Mouse (Mus musculus): ENCODE data around the gene Dlgap3. TPM values are rescaled to one million over a fixed set of nuclear protein-coding genes. Genes with fewer than 3 reads are reported as not detected.

Dlgap3 gene
- polyA plus RNA-seq, 1 experiment from 2014 or later, result 19.5 TPM

DNA sequence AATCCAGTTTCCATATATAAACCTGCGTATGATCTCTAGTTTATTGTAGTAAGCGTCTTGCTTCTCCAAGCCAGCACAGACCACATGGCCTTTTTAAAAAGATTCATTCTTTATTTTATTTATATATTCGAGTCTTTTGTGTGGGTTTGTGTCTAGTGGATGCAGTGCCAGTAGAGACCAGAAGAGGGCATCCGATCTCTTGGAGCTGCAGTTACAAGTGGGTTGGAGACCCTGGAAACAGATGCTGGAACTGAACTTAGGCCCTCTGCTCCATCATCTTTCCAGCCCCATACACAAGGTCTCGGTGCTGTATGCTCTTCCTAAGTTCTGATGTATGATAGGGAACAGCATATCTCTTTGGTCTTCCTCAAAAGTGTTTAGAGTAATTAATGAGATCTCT is 13.2 kb upstream of the Dlgap3 start:
- Histone ChIP-seq H3K4me1 (ENCODE audit: control insufficient read depth, insufficient read depth, low read length) (no peaks in the 10 kb centered on the region), H3K9me3 (replicated peaks; ENCODE audit: control insufficient read depth, low read length, poor library complexity, severe bottlenecking) (no peaks in the 10 kb centered on the region), H3K27me3 (ENCODE audit: control insufficient read depth, insufficient read depth, low read depth, low read length) (no peaks in the 10 kb centered on the region), H3K9ac (ENCODE audit: low read depth, low read length) (no peak overlapping the region), H3K36me3 (ENCODE audit: control insufficient read depth, insufficient read depth, low read length) (no peaks in the 10 kb centered on the region), H3K4me3 (ENCODE audit: low read depth, low read length) (no peak overlapping the region), H3K4me2 (ENCODE audit: low read length) (no peak overlapping the region), H3K27ac (ENCODE audit: low read length) (no peak overlapping the region)
- no peak for ATAC-seq
- WGBS, result 60% methylated on average over 5 of the region's 5 CpGs

GRCm38 (mm10) chr4:127157746-127158145 is 11.3 kb upstream of the Dlgap3 start:
- Histone ChIP-seq H3K36me3 (ENCODE audit: control insufficient read depth, insufficient read depth, low read length) (no peaks in the 10 kb centered on the region), H3K27me3 (ENCODE audit: control insufficient read depth, insufficient read depth, low read depth, low read length) (no peaks in the 10 kb centered on the region), H3K9me3 (replicated peaks; ENCODE audit: control insufficient read depth, low read length, poor library complexity, severe bottlenecking) (no peaks in the 10 kb centered on the region), H3K4me3 (ENCODE audit: low read depth, low read length) (no peak overlapping the region), H3K9ac (ENCODE audit: low read depth, low read length) (no peak overlapping the region), H3K4me2 (ENCODE audit: low read length) (no peak overlapping the region), H3K27ac (ENCODE audit: low read length) (no peak overlapping the region), H3K4me1 (ENCODE audit: control insufficient read depth, insufficient read depth, low read length) (no peaks in the 10 kb centered on the region)
- WGBS, result 90% methylated on average over 4 of the region's 4 CpGs
- no peak for ATAC-seq

DNA sequence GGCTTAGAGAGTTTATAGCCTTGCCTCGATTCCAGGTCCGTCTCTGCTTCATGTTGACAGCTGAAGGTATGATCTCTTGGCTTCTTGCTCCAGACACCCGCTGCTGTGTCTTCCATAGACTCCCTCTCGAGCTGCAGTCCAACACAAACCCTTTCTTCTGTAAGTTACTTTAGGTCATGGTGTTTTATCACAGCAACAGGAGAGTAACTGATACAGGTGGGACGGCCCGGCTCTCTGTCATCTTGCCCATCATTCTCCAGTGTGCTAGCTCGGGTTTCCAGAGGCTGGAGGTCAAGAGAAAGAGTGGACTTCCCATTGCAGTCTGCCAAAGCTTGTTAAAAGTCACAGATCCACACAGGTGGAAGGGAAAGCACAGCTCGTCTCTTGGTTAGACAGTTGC is 5.1 kb upstream of the Dlgap3 start:
- H3K4me3 ChIP-seq (ENCODE audit: low read depth, low read length), result no peak overlapping the region
- no peak for ATAC-seq
- WGBS, result 79% methylated on average over 8 of the region's 8 CpGs
- no peaks in the 10 kb centered on the region for H3K36me3 ChIP-seq (ENCODE audit: control insufficient read depth, insufficient read depth, low read length)
- H3K4me2 ChIP-seq (ENCODE audit: low read length), result no peak overlapping the region
- no peak overlapping the region for H3K9ac ChIP-seq (ENCODE audit: low read depth, low read length)
- no peaks in the 10 kb centered on the region for H3K27me3 ChIP-seq (ENCODE audit: control insufficient read depth, insufficient read depth, low read depth, low read length)
- H3K27ac ChIP-seq (ENCODE audit: low read length), result no peak overlapping the region
- 0 out of 2 replicates have a peak, but pooled peaks cover 2% of the 10 kb centered on the region for H3K9me3 ChIP-seq (replicated peaks; ENCODE audit: control insufficient read depth, low read length, poor library complexity, severe bottlenecking)
- peaks cover 9% of the 10 kb centered on the region for H3K4me1 ChIP-seq (ENCODE audit: control insufficient read depth, insufficient read depth, low read length)

DNA sequence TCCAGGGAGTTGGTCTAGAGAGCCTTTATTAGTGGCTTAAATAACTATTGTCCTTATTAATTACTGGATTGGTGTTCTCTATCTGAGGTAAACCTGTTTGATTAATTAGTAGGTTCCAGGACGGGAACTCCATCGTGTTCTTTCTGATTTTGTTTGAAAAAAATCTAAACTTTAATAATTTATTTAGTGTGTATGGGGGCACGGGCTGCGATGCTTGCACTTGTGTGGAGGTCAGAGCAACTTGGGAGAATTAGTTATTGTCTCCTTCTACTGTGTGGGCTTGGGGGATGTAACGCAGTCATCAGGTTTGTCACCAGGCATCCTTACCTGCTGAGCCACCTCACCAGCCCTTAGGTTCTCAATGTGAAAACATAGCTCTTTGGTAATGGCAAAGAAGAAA is 1.9 kb upstream of the Dlgap3 start:
- Histone ChIP-seq H3K27ac (ENCODE audit: low read length) (no peak overlapping the region), H3K9me3 (replicated peaks; ENCODE audit: control insufficient read depth, low read length, poor library complexity, severe bottlenecking) (0 out of 2 replicates have a peak, but pooled peaks cover 2% of the 10 kb centered on the region), H3K4me1 (ENCODE audit: control insufficient read depth, insufficient read depth, low read length) (peaks cover 32% of the 10 kb centered on the region), H3K36me3 (ENCODE audit: control insufficient read depth, insufficient read depth, low read length) (no peaks in the 10 kb centered on the region), H3K4me3 (ENCODE audit: low read depth, low read length) (no peak overlapping the region), H3K27me3 (ENCODE audit: control insufficient read depth, insufficient read depth, low read depth, low read length) (no peaks in the 10 kb centered on the region), H3K4me2 (ENCODE audit: low read length) (no peak overlapping the region), H3K9ac (ENCODE audit: low read depth, low read length) (no peak overlapping the region)
- 81% methylated on average over 5 of the region's 5 CpGs for WGBS
- ATAC-seq, result no peak

DNA sequence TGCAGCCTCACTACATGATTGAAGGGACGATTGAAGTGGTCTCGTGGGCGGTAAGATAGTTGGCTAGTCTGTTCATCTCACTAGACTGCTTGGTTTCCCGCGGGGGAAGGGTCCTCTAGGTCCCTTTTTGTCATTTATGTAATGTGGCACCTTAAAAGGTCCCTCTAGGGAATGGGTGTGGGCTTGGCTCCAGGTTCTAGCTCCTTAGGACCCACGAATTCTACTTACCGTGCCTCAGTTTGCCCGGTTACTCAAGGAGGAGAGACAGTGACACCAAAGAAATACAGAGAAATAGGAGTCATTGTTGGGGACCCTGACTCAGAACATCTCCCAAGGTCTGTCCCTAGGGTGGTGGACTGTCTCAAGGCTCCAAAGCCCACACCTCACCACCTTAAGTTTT is 1.3 kb upstream of the Dlgap3 start:
- Histone ChIP-seq H3K27me3 (ENCODE audit: control insufficient read depth, insufficient read depth, low read depth, low read length) (no peaks in the 10 kb centered on the region), H3K27ac (ENCODE audit: low read length) (peak overlapping the region; percentile 83), H3K36me3 (ENCODE audit: control insufficient read depth, insufficient read depth, low read length) (no peaks in the 10 kb centered on the region), H3K4me3 (ENCODE audit: low read depth, low read length) (peak overlapping the region; percentile 95), H3K9ac (ENCODE audit: low read depth, low read length) (peak overlapping the region; percentile 97), H3K4me2 (ENCODE audit: low read length) (peak overlapping the region; percentile 95), H3K9me3 (replicated peaks; ENCODE audit: control insufficient read depth, low read length, poor library complexity, severe bottlenecking) (0 out of 2 replicates have a peak, but pooled peaks cover 2% of the 10 kb centered on the region), H3K4me1 (ENCODE audit: control insufficient read depth, insufficient read depth, low read length) (peaks cover 39% of the 10 kb centered on the region)
- ATAC-seq, result no peak
- WGBS, result 13% methylated on average over 8 of the region's 8 CpGs

DNA sequence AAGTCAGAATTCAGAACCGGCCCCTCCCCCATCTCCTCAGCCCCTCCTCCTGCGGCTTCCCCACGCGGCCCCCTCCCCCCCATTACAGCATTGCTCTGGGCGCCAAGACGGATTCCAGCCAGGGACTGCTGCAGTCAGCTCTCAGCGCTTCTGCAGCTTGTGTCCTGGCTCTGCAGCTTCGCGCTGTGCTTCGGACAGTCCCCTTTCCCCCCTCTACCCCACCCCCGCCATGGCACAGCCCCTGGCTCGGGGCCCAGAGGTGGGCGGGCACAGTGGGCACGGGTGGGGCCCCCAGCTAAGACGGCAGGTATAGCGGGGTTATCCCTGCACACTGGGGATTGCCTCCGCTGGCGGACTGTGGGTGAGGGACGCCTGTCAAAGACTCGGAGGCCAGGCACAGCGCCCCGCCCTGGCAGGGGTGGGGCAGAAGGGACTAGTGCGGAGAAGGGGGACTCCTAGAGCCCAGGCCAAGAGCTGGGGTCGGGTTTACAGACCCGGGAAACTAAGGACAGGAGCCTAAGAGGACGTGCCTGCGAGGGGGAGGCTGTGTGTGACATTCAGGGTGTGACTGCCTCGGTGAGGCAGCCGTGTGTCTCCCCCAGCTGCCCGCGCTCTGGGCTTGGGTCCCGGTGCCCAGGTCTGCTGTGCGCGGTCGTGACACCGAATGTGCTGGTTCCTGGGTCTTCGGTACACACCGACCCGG is 642 bp upstream of the Dlgap3 start:
- H3K9ac ChIP-seq (ENCODE audit: low read depth, low read length), result peak overlapping the region; percentile 97
- peak; percentile 76 for ATAC-seq
- peak overlapping the region; percentile 83 for H3K27ac ChIP-seq (ENCODE audit: low read length)
- WGBS, result under 1% methylated on average over 31 of the region's 39 CpGs
- H3K9me3 ChIP-seq (replicated peaks; ENCODE audit: control insufficient read depth, low read length, poor library complexity, severe bottlenecking), result 0 out of 2 replicates have a peak, but pooled peaks cover 2% of the 10 kb centered on the region
- H3K27me3 ChIP-seq (ENCODE audit: control insufficient read depth, insufficient read depth, low read depth, low read length), result no peaks in the 10 kb centered on the region
- H3K4me1 ChIP-seq (ENCODE audit: control insufficient read depth, insufficient read depth, low read length), result peaks cover 45% of the 10 kb centered on the region
- H3K4me2 ChIP-seq (ENCODE audit: low read length), result peak overlapping the region; percentile 95
- H3K4me3 ChIP-seq (ENCODE audit: low read depth, low read length), result peak overlapping the region; percentile 95
- H3K36me3 ChIP-seq (ENCODE audit: control insufficient read depth, insufficient read depth, low read length), result no peaks in the 10 kb centered on the region

- Histone ChIP-seq H3K36me3 (ENCODE audit: control insufficient read depth, insufficient read depth, low read length) (no peaks in the 10 kb centered on the region), H3K27me3 (ENCODE audit: control insufficient read depth, insufficient read depth, low read depth, low read length) (no peaks in the 10 kb centered on the region), H3K9ac (ENCODE audit: low read depth, low read length) (peak overlapping the region; percentile 97), H3K9me3 (replicated peaks; ENCODE audit: control insufficient read depth, low read length, poor library complexity, severe bottlenecking) (0 out of 2 replicates have a peak, but pooled peaks cover 2% of the 10 kb centered on the region), H3K4me2 (ENCODE audit: low read length) (peak overlapping the region; percentile 95), H3K4me1 (ENCODE audit: control insufficient read depth, insufficient read depth, low read length) (peaks cover 47% of the 10 kb centered on the region), H3K27ac (ENCODE audit: low read length) (peak overlapping the region; percentile 83), H3K4me3 (ENCODE audit: low read depth, low read length) (peak overlapping the region; percentile 95)
- WGBS, result 3% methylated on average over 41 of the region's 51 CpGs
- peak; percentile 59 for ATAC-seq
Measured at GRCm38 (mm10) chr4:127169346-127170221, 580 bp downstream of the Dlgap3 start.

DNA sequence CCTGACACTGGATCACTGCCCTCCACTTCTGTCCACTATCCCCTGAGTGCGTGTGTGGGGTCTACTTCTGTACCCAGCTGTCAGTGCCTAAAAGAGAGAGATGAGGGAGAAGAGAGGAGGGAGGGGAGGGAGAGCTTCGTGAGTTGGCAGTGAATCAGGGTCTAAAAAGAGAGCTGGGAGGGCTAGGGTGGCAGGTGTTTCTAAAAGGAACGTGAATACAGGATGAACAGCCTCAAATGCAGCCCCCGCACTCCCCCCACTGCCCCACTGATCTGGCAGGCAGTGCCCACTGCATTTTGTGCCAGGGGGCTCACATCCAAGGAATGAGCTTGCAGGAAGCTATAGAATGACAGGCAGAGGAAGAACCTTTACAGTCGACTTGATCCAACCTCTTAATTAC is 1.9 kb downstream of the Dlgap3 start:
- Histone ChIP-seq H3K4me1 (ENCODE audit: control insufficient read depth, insufficient read depth, low read length) (peaks cover 47% of the 10 kb centered on the region), H3K9ac (ENCODE audit: low read depth, low read length) (0 out of 2 replicates have a peak overlapping the region, but pooled peaks have one; percentile 30)
- ATAC-seq, result no peak

More for the DNA sequence above, 1.9 kb downstream of the Dlgap3 start:
- peak overlapping the region; percentile 4; the same call in 1 of the 2 replicates for H3K4me3 ChIP-seq (ENCODE audit: low read depth, low read length)
- no peaks in the 10 kb centered on the region for H3K36me3 ChIP-seq (ENCODE audit: control insufficient read depth, insufficient read depth, low read length)
- H3K4me2 ChIP-seq (ENCODE audit: low read length), result peak overlapping the region; percentile 95
- no peaks in the 10 kb centered on the region for H3K27me3 ChIP-seq (ENCODE audit: control insufficient read depth, insufficient read depth, low read depth, low read length)
- 35% methylated on average over 5 of the region's 5 CpGs for WGBS
- H3K27ac ChIP-seq (ENCODE audit: low read length), result no peak overlapping the region
- H3K9me3 ChIP-seq (replicated peaks; ENCODE audit: control insufficient read depth, low read length, poor library complexity, severe bottlenecking), result 0 out of 2 replicates have a peak, but pooled peaks cover 2% of the 10 kb centered on the region

All from midbrain, embryonic 16.5 days (tissue).